Mouse (Mus musculus) neutrophil, adult 59 days (primary cell): ENCODE results near the gene Sh3bp2. TPM values are rescaled to one million over a fixed set of nuclear protein-coding genes. Genes with fewer than 3 reads are reported as not detected.

ENCODE experiments used
- total RNA-seq, 2 experiments: library from RNA; stranded (reverse); gene quantifications; 1 replicate in 1 of 2; 2 replicates in 1 of 2; pipeline ENCODE4 v1.2.4; 2023

Gene Sh3bp2
- 10 to 100 TPM; 73.1 to 86.4 TPM for total RNA-seq

DNA sequence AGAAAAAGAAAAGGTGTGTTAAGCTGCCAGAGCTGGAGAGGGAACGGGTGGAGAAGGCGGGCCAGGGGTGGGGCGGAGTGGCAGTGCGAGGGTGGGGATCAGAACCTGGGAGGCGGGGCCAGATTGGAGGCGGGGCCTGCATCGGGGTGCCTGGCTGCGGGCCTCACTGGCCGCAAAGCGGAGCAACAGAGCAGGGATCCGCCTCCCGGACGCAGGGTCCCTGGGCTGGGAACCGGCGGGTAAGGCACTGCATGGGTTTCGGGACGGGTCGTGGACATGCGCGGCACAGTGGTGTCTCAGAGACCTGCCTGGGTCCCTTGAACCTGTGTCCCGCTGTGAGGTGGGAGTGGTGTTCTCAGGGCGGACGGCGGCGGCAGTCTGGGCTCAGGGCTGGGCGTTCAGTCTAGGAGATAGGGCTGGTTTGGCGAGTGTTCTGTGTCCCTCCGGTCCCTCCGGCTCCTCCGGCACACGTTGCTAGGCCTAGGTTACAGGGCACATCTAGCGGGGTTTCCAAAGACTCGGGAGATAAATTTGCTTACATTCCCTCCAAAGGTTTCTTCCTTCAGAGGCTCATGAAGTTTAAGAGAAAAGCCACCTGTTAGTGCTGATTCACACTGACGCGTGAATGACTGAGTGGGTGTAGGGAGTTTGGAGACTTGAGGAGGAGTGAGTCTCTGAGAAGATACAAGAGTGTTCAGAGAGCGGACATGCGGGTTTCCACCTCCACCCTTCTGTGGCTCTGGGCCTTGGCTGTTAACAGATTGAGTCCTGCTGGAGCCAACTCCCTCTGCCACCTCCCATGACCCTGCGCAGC is at the start of gene Sh3bp2:
TSS of gene Sh3bp2 (plus strand) at position 176 of the 814 bp plus-strand sequence.

GRCm38 (mm10) chr5:34513466-34514217 is 12.0 kb upstream of the Sh3bp2 start, which contains the start of gene Tnip2:
Tnip2 (minus strand) TSS chr5:34513991.

GRCm38 (mm10) chr5:34573268-34574221 is 47.9 kb downstream of the Sh3bp2 start, which contains the start of gene Add1:
Add1 (plus strand) TSS chr5:34573664.

Other genes starting within 250 kb of the Sh3bp2 start
- 1 to 10 TPM; 3.6 to 4.7 TPM for gene Zfyve28, start 237.4 kb upstream of the Sh3bp2 start, total RNA-seq
- gene Cfap99, start 237.2 kb upstream of the Sh3bp2 start, total RNA-seq = under 1 TPM in 1 of 2 experiments, not detected in 1; 0.29 TPM
- gene Rnf4, start 189.5 kb upstream of the Sh3bp2 start, total RNA-seq = 100 to 1,000 TPM; 126 to 132 TPM
- 10 to 100 TPM; 43.4 to 44.7 TPM for gene Fam193a, start 155.9 kb upstream of the Sh3bp2 start, total RNA-seq
- 10 to 100 TPM; 12.0 to 17.2 TPM for gene Tnip2, start 11.8 kb upstream of the Sh3bp2 start, total RNA-seq
- gene Add1, start 47.8 kb downstream of the Sh3bp2 start, total RNA-seq = 100 to 1,000 TPM; 196 to 223 TPM
- 10 to 100 TPM; 53.1 to 61.2 TPM for gene Mfsd10, start 111.4 kb downstream of the Sh3bp2 start, total RNA-seq
- 1 to 10 TPM; 6.6 to 8.1 TPM for gene Nop14, start 134.3 kb downstream of the Sh3bp2 start, total RNA-seq
- gene Grk4, start 134.5 kb downstream of the Sh3bp2 start, total RNA-seq = 1 to 10 TPM; 4.0 to 5.5 TPM
- 10 to 100 TPM; 23.5 to 25.6 TPM for gene Htt, start 235.9 kb downstream of the Sh3bp2 start, total RNA-seq